Mouse (Mus musculus) lung, adult 2 months (tissue): Measurements from ENCODE around the gene 4930548H24Rik.

ENCODE experiments used
- CTCF ChIP-seq: fragments of 200-500 bp; IDR thresholded peaks from 2 replicates; pipeline ENCODE4 v1.5.1; 2011; ENCODE audit warnings: mild to moderate bottlenecking, low read length, control low read depth; ENCODE audit not compliant: insufficient read depth
- POLR2A ChIP-seq: fragments of 200-500 bp; IDR thresholded peaks from 2 replicates; pipeline ENCODE4 v1.6.1; 2011; ENCODE audit warnings: low read depth, mild to moderate bottlenecking, control low read depth, low read length, borderline replicate concordance; ENCODE audit errors: extremely low read depth

DNA sequence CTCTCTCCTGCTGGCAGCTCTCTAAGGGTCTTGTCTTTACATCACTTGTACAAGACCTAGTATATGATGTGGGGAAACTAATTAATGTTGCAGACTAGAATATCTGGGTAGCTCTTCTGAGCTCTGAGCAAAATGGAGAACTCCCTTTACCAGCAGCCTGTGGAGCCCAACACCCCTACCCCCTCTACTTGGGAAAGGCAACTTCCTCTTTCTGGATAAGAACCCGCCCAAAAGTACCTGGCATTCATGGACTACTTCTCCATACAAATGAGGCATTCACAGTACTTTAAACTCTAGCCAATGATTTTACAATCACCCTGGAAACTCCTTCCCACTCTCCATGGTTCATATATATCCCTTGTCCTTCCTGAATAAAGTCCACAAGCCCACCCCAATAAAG, 26.9 kb downstream of the 4930548H24Rik start:
- TF ChIP-seq CTCF (no peak), POLR2A (no peak)
